Mouse (Mus musculus) myocyte (in vitro differentiated cells): ENCODE measurements at regions not wholly inside any gene's neighbourhood (a gene's known extent, or its start where the extent isn't known, plus 50 kb on each side); places are given as distances from the start of the nearest gene placed in this dataset.

Source experiments
- H3K27me3 ChIP-seq: one replicate; pipeline ENCODE4 v1.6.1; 2011; ENCODE audit not compliant: control insufficient read depth, insufficient read depth, insufficient read length
- H3K36me3 ChIP-seq: one replicate; pipeline ENCODE4 v1.6.1; 2011; ENCODE audit not compliant: control insufficient read depth, insufficient read depth
- H3K4me2 ChIP-seq: one replicate; pipeline ENCODE4 v1.6.1; 2011; ENCODE audit warnings: low read depth, control low read depth
- H3K4me3 ChIP-seq: one replicate; pipeline ENCODE4 v1.5.1; 2011; ENCODE audit warnings: mild to moderate bottlenecking, control low read depth, moderate library complexity
- H3K79me2 ChIP-seq: one replicate; pipeline ENCODE4 v1.6.1; 2011; ENCODE audit not compliant: control insufficient read depth, insufficient read depth
- H3ac ChIP-seq: one replicate; pipeline ENCODE4 v1.6.1; 2011; ENCODE audit not compliant: control insufficient read depth, insufficient read length
- CEBPB ChIP-seq: IDR thresholded peaks from 2 replicates; pipeline ENCODE4 v1.6.1; 2011; ENCODE audit warnings: mild to moderate bottlenecking, moderate library complexity; ENCODE audit not compliant: poor library complexity, insufficient read depth, severe bottlenecking
- E2F4 ChIP-seq: IDR thresholded peaks from one replicate; pipeline ENCODE4 v1.6.1; 2011; ENCODE audit warnings: mild to moderate bottlenecking, control low read depth, moderate library complexity; ENCODE audit not compliant: insufficient read depth
- MAX ChIP-seq: IDR thresholded peaks from one replicate; pipeline ENCODE4 v1.6.1; 2011; ENCODE audit warnings: low read depth, mild to moderate bottlenecking, control low read depth
- MYOD1 ChIP-seq, 3 experiments: IDR thresholded peaks; one replicate each; pipeline ENCODE4 v1.6.1; 2011; ENCODE audit warnings: control low read depth in 2 of 3, low read depth in 2 of 3, mild to moderate bottlenecking in 2 of 3, moderate library complexity in 1 of 3; ENCODE audit not compliant: insufficient read length in 2 of 3, control insufficient read depth in 1 of 3
- MYOG ChIP-seq, 3 experiments: IDR thresholded peaks; one replicate each; pipeline ENCODE4 v1.6.1; 2011; ENCODE audit warnings: control low read depth in 2 of 3, low read depth in 2 of 3, mild to moderate bottlenecking in 2 of 3; ENCODE audit not compliant: insufficient read length in 2 of 3, control insufficient read depth in 1 of 3, insufficient read depth in 1 of 3
- POLR2A ChIP-seq: IDR thresholded peaks from one replicate; pipeline ENCODE4 v1.6.1; 2011; ENCODE audit warnings: low read depth, mild to moderate bottlenecking, control low read depth, moderate library complexity; ENCODE audit not compliant: insufficient read length
- POLR2AphosphoS2 ChIP-seq: IDR thresholded peaks from one replicate; pipeline ENCODE4 v1.6.1; 2011; ENCODE audit warnings: low read depth, control low read depth; ENCODE audit not compliant: insufficient read length
- REST ChIP-seq: IDR thresholded peaks from one replicate; pipeline ENCODE4 v1.6.1; 2011; ENCODE audit warnings: mild to moderate bottlenecking, control low read depth, moderate library complexity; ENCODE audit not compliant: insufficient read depth, insufficient read length
- SRF ChIP-seq: IDR thresholded peaks from one replicate; pipeline ENCODE4 v1.6.1; 2011; ENCODE audit warnings: low read depth; ENCODE audit not compliant: control insufficient read depth, insufficient read length
- TCF12 ChIP-seq: IDR thresholded peaks from one replicate; pipeline ENCODE4 v1.6.1; 2011; ENCODE audit warnings: mild to moderate bottlenecking, control low read depth; ENCODE audit not compliant: poor library complexity, insufficient read depth, severe bottlenecking
- TCF3 ChIP-seq: IDR thresholded peaks from one replicate; pipeline ENCODE4 v1.6.1; 2011; ENCODE audit warnings: low read depth, control low read depth; ENCODE audit not compliant: insufficient read length
- USF1 ChIP-seq: IDR thresholded peaks from one replicate; pipeline ENCODE4 v1.6.1; 2011; ENCODE audit warnings: low read depth, mild to moderate bottlenecking, control low read depth, moderate library complexity

DNA sequence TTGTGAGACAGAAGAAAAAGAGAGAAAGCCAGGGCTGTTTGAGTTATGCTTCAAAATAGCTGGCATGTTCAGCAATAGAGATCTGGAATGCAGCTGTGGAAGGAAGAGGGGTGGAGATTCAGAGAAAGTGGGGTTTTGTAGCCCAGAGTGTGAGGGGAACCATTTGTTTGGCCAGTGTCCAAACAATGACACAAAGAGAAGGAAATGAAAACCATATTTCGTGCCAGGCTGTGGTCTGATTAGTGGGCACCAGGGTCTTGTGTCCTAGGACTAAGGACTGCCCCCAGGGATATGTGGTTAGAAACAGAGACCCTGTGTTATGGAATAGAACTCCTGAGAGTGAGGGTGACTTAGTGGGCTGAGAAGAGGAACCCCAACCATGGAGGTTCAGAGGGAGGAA is 83.2 kb upstream of the Arhgap28 start:
- Histone ChIP-seq H3K4me3 (no peak overlapping the region), H3K4me2 (no peak overlapping the region), H3K79me2 (no peaks in the 10 kb centered on the region), H3K27me3 (no peaks in the 10 kb centered on the region), H3ac (no peak overlapping the region), H3K36me3 (no peaks in the 10 kb centered on the region)
- TF ChIP-seq E2F4 (no peak), MAX (no peak), MYOG (IDR thresholded peaks at IDR 0.05; ENCODE audit: control insufficient read depth in 1 of 3, insufficient read depth in 1 of 3, insufficient read length in 2 of 3, low read depth in 2 of 3) (no peak), USF1 (no peak), TCF12 (no peak), POLR2AphosphoS2 (no peak), POLR2A (no peak), TCF3 (no peak), SRF (no peak), REST (no peak), CEBPB (no peak), MYOD1 (IDR thresholded peaks at IDR 0.05; ENCODE audit: control insufficient read depth in 1 of 3, insufficient read length in 2 of 3, low read depth in 2 of 3) (no peak)

DNA sequence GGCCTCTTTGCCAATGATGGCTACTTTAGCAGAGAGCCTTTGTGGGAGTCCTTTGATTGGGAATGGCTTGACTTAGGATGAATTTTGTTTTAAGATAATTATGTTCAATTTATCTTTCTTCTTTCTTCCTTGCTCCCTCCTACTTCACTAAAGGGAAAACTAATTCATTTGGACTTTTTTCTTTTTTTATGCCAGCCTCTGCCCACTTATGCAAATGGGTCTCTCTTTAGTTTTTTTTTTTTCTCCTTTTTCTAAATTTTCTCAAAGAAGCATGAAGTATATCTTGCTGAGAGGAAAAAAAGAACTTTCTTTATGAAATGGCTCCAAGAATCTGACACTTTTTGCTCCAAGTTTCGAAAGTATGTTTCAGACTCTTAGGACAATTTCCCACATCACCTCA is 85.3 kb upstream of the Arhgap28 start:
- no peak overlapping the region for H3ac ChIP-seq
- H3K79me2 ChIP-seq = no peaks in the 10 kb centered on the region
- no peak overlapping the region for H3K4me3 ChIP-seq
- no peaks in the 10 kb centered on the region for H3K27me3 ChIP-seq
- H3K4me2 ChIP-seq = no peak overlapping the region
- TF ChIP-seq MYOD1 (IDR thresholded peaks at IDR 0.05; ENCODE audit: control insufficient read depth in 1 of 3, insufficient read length in 2 of 3, low read depth in 2 of 3) = no peak
- no peak for TF ChIP-seq SRF
- no peak for TF ChIP-seq POLR2A
- TF ChIP-seq POLR2AphosphoS2 = no peak
- no peak for TF ChIP-seq MAX
- no peak for TF ChIP-seq TCF12
- no peak for TF ChIP-seq USF1
- no peaks in the 10 kb centered on the region for H3K36me3 ChIP-seq

GRCm38 (mm10) chr17:68089830-68090229 is 85.9 kb upstream of the Arhgap28 start:
- Histone ChIP-seq H3K4me3 (no peak overlapping the region), H3K27me3 (no peaks in the 10 kb centered on the region), H3K4me2 (peak overlapping the region; percentile 20), H3ac (no peak overlapping the region), H3K36me3 (no peaks in the 10 kb centered on the region), H3K79me2 (no peaks in the 10 kb centered on the region)
- no peak for TF ChIP-seq TCF12
- TF ChIP-seq REST = no peak
- TF ChIP-seq CEBPB = 0 out of 2 replicates have a peak, but pooled peaks have one; percentile 35

GRCm38 (mm10) chr17:68096982-68097381 is 93.1 kb upstream of the Arhgap28 start:
- no peak overlapping the region for H3ac ChIP-seq
- no peaks in the 10 kb centered on the region for H3K27me3 ChIP-seq
- TF ChIP-seq MAX (no peak), USF1 (no peak), POLR2AphosphoS2 (no peak), E2F4 (no peak), TCF12 (no peak), CEBPB (no peak), MYOD1 (IDR thresholded peaks at IDR 0.05; ENCODE audit: control insufficient read depth in 1 of 3, insufficient read length in 2 of 3, low read depth in 2 of 3) (no peak), TCF3 (no peak), SRF (no peak)

DNA sequence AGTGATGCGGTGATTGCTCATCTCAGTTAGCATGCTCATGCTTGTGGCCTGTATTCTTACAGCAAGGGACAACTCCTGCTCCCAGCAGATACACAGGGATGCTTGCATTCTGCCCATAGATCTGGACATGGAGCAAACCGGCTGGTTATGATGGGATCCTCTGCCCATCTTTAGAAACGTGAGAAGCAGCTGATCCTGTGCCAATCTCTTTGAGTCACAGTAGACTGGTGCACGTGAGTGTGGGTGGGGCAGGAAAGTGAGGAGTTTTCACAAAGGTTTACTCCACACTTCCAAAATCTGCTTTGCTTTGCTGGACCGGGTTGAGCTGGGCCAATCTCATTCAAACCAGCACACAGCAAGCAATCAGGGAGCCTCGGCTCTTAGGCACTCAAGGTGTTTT is 93.5 kb upstream of the Arhgap28 start:
- Histone ChIP-seq H3K27me3 (no peaks in the 10 kb centered on the region), H3K4me3 (no peak overlapping the region), H3ac (no peak overlapping the region), H3K4me2 (no peak overlapping the region), H3K79me2 (no peaks in the 10 kb centered on the region), H3K36me3 (no peaks in the 10 kb centered on the region)
- TF ChIP-seq SRF = no peak
- TF ChIP-seq POLR2AphosphoS2 = no peak
- no peak for TF ChIP-seq MYOD1 (IDR thresholded peaks at IDR 0.05; ENCODE audit: control insufficient read depth in 1 of 3, insufficient read length in 2 of 3, low read depth in 2 of 3)
- TF ChIP-seq TCF12 = no peak
- TF ChIP-seq E2F4 = no peak
- no peak for TF ChIP-seq REST
- TF ChIP-seq POLR2A = no peak
- TF ChIP-seq CEBPB = no peak
- no peak for TF ChIP-seq TCF3
- TF ChIP-seq MYOG (IDR thresholded peaks at IDR 0.05; ENCODE audit: control insufficient read depth in 1 of 3, insufficient read depth in 1 of 3, insufficient read length in 2 of 3, low read depth in 2 of 3) = no peak

More at GRCm38 (mm10) chr17:68096982-68097381, 93.1 kb upstream of the Arhgap28 start:
- Histone ChIP-seq H3K36me3 (no peaks in the 10 kb centered on the region), H3K4me3 (no peak overlapping the region), H3K79me2 (no peaks in the 10 kb centered on the region), H3K4me2 (no peak overlapping the region)
